Mouse (Mus musculus) liver, embryonic 11.5 days (tissue): Measurements from ENCODE around the gene Gpcpd1. TPM values are rescaled to one million over a fixed set of nuclear protein-coding genes. Genes with fewer than 3 reads are reported as not detected.
"Not testable (repeated sequence)": the region's sequence is repeated elsewhere in the genome, so short reads cannot be mapped to it uniquely, and the experiment has no call there.

Experiments
- ATAC-seq: fragments of 200-750 bp; cut with Nextera tagmentation; replicated peaks from 2 replicates; pipeline ENCODE4 v1.8.0; 2017; ENCODE audit warnings: moderate number of reproducible peaks, mild to moderate bottlenecking, moderate TSS enrichment, moderate library complexity; ENCODE audit not compliant: low FRiP score
- DNase-seq: peaks from one replicate; pipeline ENCODE4 v3.0.0-alpha.2; 2017; ENCODE audit warnings: low spot score
- H3K27ac ChIP-seq: fragments of 300-500 bp; sonication (generic); 2 replicates; pipeline ENCODE4 v1.5.1; 2014; ENCODE audit warnings: mild to moderate bottlenecking, low read depth, low read length, control low read depth
- H3K27me3 ChIP-seq: fragments of 300-500 bp; sonication (generic); replicated peaks from 2 replicates; pipeline ENCODE4 v1.6.1; 2014; ENCODE audit warnings: low read length, mixed read lengths; ENCODE audit not compliant: control insufficient read depth, insufficient read depth
- H3K36me3 ChIP-seq: fragments of 300-500 bp; sonication (generic); 2 replicates; pipeline ENCODE4 v1.6.1; 2014; ENCODE audit warnings: mild to moderate bottlenecking, low read length, moderate library complexity, mixed read lengths; ENCODE audit not compliant: control insufficient read depth, insufficient read depth
- H3K4me1 ChIP-seq: fragments of 300-500 bp; sonication (generic); replicated peaks from 2 replicates; pipeline ENCODE4 v1.6.1; 2014; ENCODE audit warnings: low read length, mixed read lengths; ENCODE audit not compliant: control insufficient read depth, insufficient read depth
- H3K4me2 ChIP-seq: fragments of 300-500 bp; sonication (generic); 2 replicates; pipeline ENCODE4 v1.6.1; 2014; ENCODE audit warnings: mild to moderate bottlenecking, control low read depth, moderate library complexity
- H3K4me3 ChIP-seq: fragments of 300-500 bp; sonication (generic); 2 replicates; pipeline ENCODE4 v1.5.1; 2014; ENCODE audit warnings: low read depth, low read length, control low read depth
- H3K9ac ChIP-seq: fragments of 300-500 bp; sonication (generic); 2 replicates; pipeline ENCODE4 v1.6.1; 2014; ENCODE audit warnings: low read depth, low read length, control low read depth
- H3K9me3 ChIP-seq: fragments of 300-500 bp; sonication (generic); 2 replicates; pipeline ENCODE4 v1.6.1; 2016; ENCODE audit warnings: low read length, inconsistent platforms, mixed read lengths; ENCODE audit not compliant: control insufficient read depth
- WGBS: fragments of 180-500 bp; shearing (Covaris S2); extraction: QIAGEN DNeasy Blood & Tissue Kit; methylation state at CpG from one replicate; pipeline ENCODE4 v1.1.7; 2014; 5-methylcytosine and 5-hydroxymethylcytosine counted together
- polyA plus RNA-seq: library from polyadenylated mRNA; unstranded; fragments of >200 nt; fragmentation: Nextera tagmentation; extraction: Ambion mirVana; gene quantifications from 2 replicates; pipeline ENCODE4 v1.2.1, GENCODE M21; 2014

Gpcpd1 gene
- polyA plus RNA-seq, 1 experiment from 2014 or later = 23.2 TPM

GRCm38 (mm10) chr2:132595601-132596235, 8.2 kb upstream of the Gpcpd1 start:
- Histone ChIP-seq H3K4me2 (no peak overlapping the region), H3K4me3 (no peak overlapping the region), H3K9ac (no peak overlapping the region), H3K4me1 (no peaks in the 10 kb centered on the region), H3K9me3 (no peaks in the 10 kb centered on the region), H3K36me3 (no peaks in the 10 kb centered on the region), H3K27me3 (no peaks in the 10 kb centered on the region), H3K27ac (no peak overlapping the region)
- 83% methylated on average over 11 of the region's 11 CpGs for whole genome bisulfite sequencing
- DNase-seq = no peak
- ATAC-seq = no peak

GRCm38 (mm10) chr2:132592126-132592525, 4.6 kb upstream of the Gpcpd1 start:
- H3K27me3 ChIP-seq = no peaks in the 10 kb centered on the region
- WGBS = 78% methylated on average over 3 of the region's 3 CpGs
- H3K4me3 ChIP-seq = no peak overlapping the region
- H3K36me3 ChIP-seq = no peaks in the 10 kb centered on the region
- no peak overlapping the region for H3K9ac ChIP-seq
- H3K4me1 ChIP-seq = no peaks in the 10 kb centered on the region
- ATAC-seq (no peak), DNase-seq (no peak)
- H3K27ac ChIP-seq = no peak overlapping the region
- no peak overlapping the region for H3K4me2 ChIP-seq
- H3K9me3 ChIP-seq = no peaks in the 10 kb centered on the region

- H3K9me3 ChIP-seq, H3K9ac ChIP-seq, H3K4me2 ChIP-seq, H3K36me3 ChIP-seq, H3K4me3 ChIP-seq, ATAC-seq, H3K27ac ChIP-seq, DNase-seq, H3K27me3 ChIP-seq, H3K4me1 ChIP-seq: not testable (repeated sequence)
- 73% methylated on average over 3 of the region's 3 CpGs for WGBS
Measured at GRCm38 (mm10) chr2:132591579-132591978, 4.0 kb upstream of the Gpcpd1 start.

- Histone ChIP-seq H3K36me3 (no peaks in the 10 kb centered on the region), H3K9ac (no peak overlapping the region), H3K9me3 (no peaks in the 10 kb centered on the region), H3K27me3 (no peaks in the 10 kb centered on the region), H3K4me1 (no peaks in the 10 kb centered on the region), H3K4me2 (no peak overlapping the region), H3K4me3 (no peak overlapping the region), H3K27ac (no peak overlapping the region)
- WGBS = 75% methylated on average over 6 of the region's 6 CpGs
- ATAC-seq = no peak
- no peak for DNase-seq
Measured at GRCm38 (mm10) chr2:132589906-132590538, 2.5 kb upstream of the Gpcpd1 start.

GRCm38 (mm10) chr2:132586006-132586405, 1.5 kb downstream of the Gpcpd1 start:
- Histone ChIP-seq H3K4me2 (no peak overlapping the region), H3K9ac (no peak overlapping the region), H3K4me3 (no peak overlapping the region), H3K9me3 (no peaks in the 10 kb centered on the region), H3K27ac (no peak overlapping the region), H3K36me3 (no peaks in the 10 kb centered on the region), H3K27me3 (no peaks in the 10 kb centered on the region), H3K4me1 (peaks cover 2% of the 10 kb centered on the region; the same call in 1 of the 2 replicates)
- ATAC-seq (no peak), DNase-seq (no peak)
- 66% methylated on average over 3 of the region's 3 CpGs for WGBS

- H3K9ac ChIP-seq = no peak overlapping the region
- H3K4me3 ChIP-seq = no peak overlapping the region
- H3K4me2 ChIP-seq = no peak overlapping the region
- H3K9me3 ChIP-seq = no peaks in the 10 kb centered on the region
- no peak overlapping the region for H3K27ac ChIP-seq
- no peak for DNase-seq
- 73% methylated on average over 1 of the region's 1 CpGs for WGBS
- H3K4me1 ChIP-seq = peaks cover 2% of the 10 kb centered on the region; the same call in 1 of the 2 replicates
- H3K27me3 ChIP-seq = no peaks in the 10 kb centered on the region
- ATAC-seq = no peak
- no peaks in the 10 kb centered on the region for H3K36me3 ChIP-seq
Measured at GRCm38 (mm10) chr2:132584191-132584590, 3.3 kb downstream of the Gpcpd1 start.

GRCm38 (mm10) chr2:132583126-132583525, 4.4 kb downstream of the Gpcpd1 start:
- Histone ChIP-seq H3K27me3 (no peaks in the 10 kb centered on the region), H3K36me3 (no peaks in the 10 kb centered on the region), H3K9ac (no peak overlapping the region), H3K4me1 (peaks cover 2% of the 10 kb centered on the region; the same call in 1 of the 2 replicates), H3K4me3 (no peak overlapping the region), H3K9me3 (no peaks in the 10 kb centered on the region), H3K4me2 (no peak overlapping the region), H3K27ac (no peak overlapping the region)
- DNase-seq (no peak), ATAC-seq (no peak)
- 80% methylated on average over 3 of the region's 3 CpGs for WGBS

- no peak overlapping the region for H3K27ac ChIP-seq
- DNase-seq = no peak
- H3K27me3 ChIP-seq = no peaks in the 10 kb centered on the region
- 73% methylated on average over 4 of the region's 4 CpGs for WGBS
- no peaks in the 10 kb centered on the region for H3K9me3 ChIP-seq
- H3K36me3 ChIP-seq = no peaks in the 10 kb centered on the region
- no peak overlapping the region for H3K4me2 ChIP-seq
- ATAC-seq = no peak
- H3K4me1 ChIP-seq = peaks cover 2% of the 10 kb centered on the region; the same call in 1 of the 2 replicates
- no peak overlapping the region for H3K4me3 ChIP-seq
- H3K9ac ChIP-seq = no peak overlapping the region
Measured at GRCm38 (mm10) chr2:132582227-132582626, 5.3 kb downstream of the Gpcpd1 start.

GRCm38 (mm10) chr2:132579689-132580088, 7.8 kb downstream of the Gpcpd1 start:
- WGBS = 66% methylated on average over 3 of the region's 3 CpGs
- Histone ChIP-seq H3K4me3 (no peak overlapping the region), H3K27ac (no peak overlapping the region), H3K27me3 (no peaks in the 10 kb centered on the region), H3K9ac (no peak overlapping the region), H3K9me3 (no peaks in the 10 kb centered on the region), H3K4me2 (no peak overlapping the region), H3K36me3 (no peaks in the 10 kb centered on the region), H3K4me1 (peaks cover 18% of the 10 kb centered on the region)
- ATAC-seq (no peak), DNase-seq (peak; percentile 19)
